Comparison of ENCODE assay signal across 9 mouse cellular contexts in the genomic region with DNA sequence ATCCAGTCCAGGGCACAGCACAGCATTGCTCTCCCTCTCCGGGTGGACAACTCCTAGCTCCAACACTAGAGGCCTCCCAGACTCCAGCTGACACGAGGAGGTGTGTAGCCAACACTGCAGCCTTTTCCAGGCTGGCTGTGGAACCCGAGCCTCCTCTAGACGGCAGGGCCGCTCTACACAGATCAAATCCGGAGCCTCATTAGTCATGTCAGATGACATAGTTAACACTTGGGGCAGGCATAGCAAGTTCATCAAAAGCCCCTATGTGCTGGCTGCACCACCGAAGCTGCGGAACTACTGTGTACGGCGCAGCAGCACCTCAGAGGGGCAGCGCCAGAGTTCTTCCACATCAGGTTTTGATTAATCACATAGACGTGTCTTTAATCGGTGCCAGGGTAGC. TPM values are rescaled to one million over a fixed set of nuclear protein-coding genes. Genes with fewer than 3 reads are reported as not detected.
A peak's percentile ranks its signal among the peaks of the same experiment; 100 is the strongest.
DNase-seq lines count a peak whose midpoint lies in the region; ATAC-seq and TF ChIP-seq lines count a peak whose summit lies in the region.
"Had no signal": no experiment of that assay in that cellular context is flagged by ENCODE, and none has a peak within 500 bp of the region (broad histone marks: within the 10 kb centered on the region; RNA-seq: fewer than 3 reads in every experiment).

No protein-coding gene starts in this region.

- DNase-seq in heart, adult 2 months = no peak
- DNase-seq in heart, adult 9 months (ENCODE audit: low spot score in 2 of 2) = no peak
- DNase-seq in brain, embryonic 14.5 days (ENCODE audit: low read depth) = peak; percentile 46
- DNase-seq in gastrocnemius, postnatal 25 days = peak; percentile 33
- peak; percentile 90 for DNase-seq in kidney, postnatal 0 days (ENCODE audit: low spot score)
- no peak for DNase-seq in frontal cortex, adult 2 months (ENCODE audit: extremely low spot score in 1 of 2, low spot score in 1 of 2)
- no peak for DNase-seq in right cerebral cortex, adult 2 months (ENCODE audit: low spot score in 2 of 2)

- TF ChIP-seq CTCF in heart, adult 2 months (IDR thresholded peaks at IDR 0.05) = peak; percentile 51
- TF ChIP-seq CTCF in brain, embryonic 14.5 days (IDR thresholded peaks at IDR 0.05; ENCODE audit: borderline replicate concordance, extremely low read depth, insufficient read depth, insufficient read length) = peak; percentile 42; the same call in 1 of the 2 replicates
- TF ChIP-seq CTCF in kidney, postnatal 0 days (IDR thresholded peaks at IDR 0.05; ENCODE audit: low read depth) = peak; percentile 76

- intact Hi-C loops in heart, adult 2 months (cut with DNase I) = no loop called here

- H3K4me1 ChIP-seq in heart, adult 2 months (ENCODE audit: control insufficient read depth, insufficient read depth, low read length) = peaks cover 2% of the 10 kb centered on the region; the same call in 1 of the 2 replicates
- H3K4me1 ChIP-seq in kidney, postnatal 0 days (replicated peaks; ENCODE audit: insufficient read depth, low read length) = no peaks in the 10 kb centered on the region
- H3K4me1 ChIP-seq in stomach, embryonic 15.5 days = 0 out of 2 replicates have a peak, but pooled peaks cover 3% of the 10 kb centered on the region

- no peak overlapping the region for H3K9ac ChIP-seq in heart, adult 2 months (ENCODE audit: low read depth, low read length)
- H3K9ac ChIP-seq in kidney, postnatal 0 days (ENCODE audit: low read depth, low read length) = 0 out of 2 replicates have a peak overlapping the region, but pooled peaks have one; percentile 27
- H3K9ac ChIP-seq in stomach, embryonic 15.5 days = no peak overlapping the region

- ATAC-seq in kidney, postnatal 0 days (replicated peaks; ENCODE audit: low FRiP score, low read depth) = peak; percentile 91
- ATAC-seq in stomach, embryonic 15.5 days (ENCODE audit: insufficient read depth, low FRiP score, low read depth) = peak; percentile 78; the same call in 1 of the 2 replicates

- TF ChIP-seq EP300 in heart, adult 2 months (IDR thresholded peaks at IDR 0.05; ENCODE audit: insufficient read depth, low read depth, low read length) = no peak

- no peaks in the 10 kb centered on the region for H3K9me3 ChIP-seq in kidney, postnatal 0 days (replicated peaks; ENCODE audit: low read length)
- H3K9me3 ChIP-seq in stomach, embryonic 15.5 days = no peaks in the 10 kb centered on the region

- no peaks in the 10 kb centered on the region for H3K79me2 ChIP-seq in heart, adult 2 months (replicated peaks; ENCODE audit: control insufficient read depth, insufficient read depth, low read length)

- peak overlapping the region; percentile 44 for H3K4me2 ChIP-seq in kidney, postnatal 0 days (ENCODE audit: low read length)
- H3K4me2 ChIP-seq in stomach, embryonic 15.5 days = peak overlapping the region; percentile 42

- H3K27ac ChIP-seq in heart, adult 2 months = no peak overlapping the region
- H3K27ac ChIP-seq in kidney, postnatal 0 days = no peak overlapping the region
- H3K27ac ChIP-seq in stomach, embryonic 15.5 days = no peak overlapping the region

- H3K27me3 ChIP-seq in heart, adult 2 months (ENCODE audit: control insufficient read depth, insufficient read depth, low read length) = no peaks in the 10 kb centered on the region
- H3K27me3 ChIP-seq in kidney, postnatal 0 days (ENCODE audit: insufficient read depth, low read length) = no peaks in the 10 kb centered on the region
- no peaks in the 10 kb centered on the region for H3K27me3 ChIP-seq in stomach, embryonic 15.5 days (replicated peaks)
- H3K27me3 ChIP-seq: CH12.LX had no signal

- H3K36me3 ChIP-seq in heart, adult 2 months (ENCODE audit: control insufficient read depth, insufficient read depth, low read length) = no peaks in the 10 kb centered on the region
- no peaks in the 10 kb centered on the region for H3K36me3 ChIP-seq in kidney, postnatal 0 days (ENCODE audit: insufficient read depth, low read length)
- no peaks in the 10 kb centered on the region for H3K36me3 ChIP-seq in stomach, embryonic 15.5 days

- 49% methylated on average over 13 of the region's 13 CpGs for WGBS in heart, adult 2 months
- WGBS in kidney, postnatal 0 days = 16% methylated on average over 13 of the region's 13 CpGs
- 29% methylated on average over 13 of the region's 13 CpGs for WGBS in stomach, embryonic 15.5 days

- no peak for TF ChIP-seq POLR2A in heart, adult 2 months (IDR thresholded peaks at IDR 0.05; ENCODE audit: insufficient read depth, low read depth, low read length)
- no peak for TF ChIP-seq POLR2A in brain, embryonic 14.5 days (IDR thresholded peaks at IDR 0.05; ENCODE audit: borderline replicate concordance, extremely low read depth, insufficient read depth, insufficient read length, poor library complexity, severe bottlenecking)

- H3K4me3 ChIP-seq in heart, adult 2 months = no peak overlapping the region
- peak overlapping the region; percentile 11; the same call in 1 of the 2 replicates for H3K4me3 ChIP-seq in kidney, postnatal 0 days (replicated peaks; ENCODE audit: low read depth, low read length)
- no peak overlapping the region for H3K4me3 ChIP-seq in stomach, embryonic 15.5 days (replicated peaks)

RNA-seq across cellular contexts. Expression of a gene that starts 17.0 kb away (rescaled TPM):
- total RNA-seq in heart, adult 2 months (2021) = 10 to 100 TPM; 71.5 to 80.7 TPM
- 18.0 and 41.5 TPM in 2 replicates for polyA plus RNA-seq in heart, adult 2 months (2012; rRNA removed)
- 31.6 and 42.3 TPM in 2 replicates for polyA plus RNA-seq in brain, embryonic 14.5 days (2012; rRNA removed)
- total RNA-seq in gastrocnemius, postnatal 25 days (2021) = 100 to 1,000 TPM in 1 of 2 experiments, 10 to 100 TPM in 1; 80.3 to 106 TPM
- 45.5 and 47.2 TPM in 2 replicates for polyA plus RNA-seq in kidney, postnatal 0 days (2015; fragmentation: Nextera tagmentation; extraction: Ambion mirVana)
- polyA plus RNA-seq in stomach, embryonic 15.5 days (2015; fragmentation: Nextera tagmentation; extraction: Ambion mirVana) = 47.2 and 49.5 TPM in 2 replicates
- polyA plus RNA-seq in frontal cortex, adult 2 months (2012; rRNA removed) = 43.7 and 45.4 TPM in 2 replicates

RNA-seq across cellular contexts. Expression of a gene that starts 29.3 kb away (rescaled TPM):
- 10 to 100 TPM; 24.0 to 25.6 TPM for total RNA-seq in heart, adult 2 months (2021)
- polyA plus RNA-seq in heart, adult 2 months (2012; rRNA removed) = 19.6 and 27.7 TPM in 2 replicates
- polyA plus RNA-seq in brain, embryonic 14.5 days (2012; rRNA removed) = 43.8 and 66.7 TPM in 2 replicates
- total RNA-seq in gastrocnemius, postnatal 25 days (2021) = 10 to 100 TPM; 18.6 to 19.3 TPM
- polyA plus RNA-seq in kidney, postnatal 0 days (2015; fragmentation: Nextera tagmentation; extraction: Ambion mirVana) = 14.1 and 17.3 TPM in 2 replicates
- 17.6 and 19.4 TPM in 2 replicates for polyA plus RNA-seq in stomach, embryonic 15.5 days (2015; fragmentation: Nextera tagmentation; extraction: Ambion mirVana)
- 52.1 and 55.5 TPM in 2 replicates for polyA plus RNA-seq in frontal cortex, adult 2 months (2012; rRNA removed)

Comparison
In these comparisons a context has a peak if more than half of its experiments do, and no peak if none do; other contexts are left out.
1. DNase-seq: peak in brain, embryonic 14.5 days (single experiment), gastrocnemius, postnatal 25 days (single experiment) and kidney, postnatal 0 days (single experiment); none in heart, adult 2 months (0 of 2), heart, adult 9 months (0 of 2), frontal cortex, adult 2 months (0 of 2) and right cerebral cortex, adult 2 months (0 of 2).
2. Peak in every context shown above with its lines, with median percentiles within 50 percentile points of each other: CTCF ChIP-seq.